Mouse (Mus musculus) limb, embryonic 12.5 days (tissue): ENCODE data around the gene Adig. TPM values are rescaled to one million over a fixed set of nuclear protein-coding genes. Genes with fewer than 3 reads are reported as not detected.

Experiments used
- ATAC-seq: fragments of 200-750 bp; cut with Nextera tagmentation; 2 replicates; pipeline ENCODE4 v1.8.0; 2017; ENCODE audit warnings: low read depth, moderate TSS enrichment; ENCODE audit not compliant: insufficient number of reproducible peaks, insufficient read depth, low FRiP score, low TSS enrichment
- H3K27ac ChIP-seq: fragments of 300-500 bp; sonication (generic); 2 replicates; pipeline ENCODE4 v1.5.1; 2016; ENCODE audit warnings: mild to moderate bottlenecking, moderate library complexity
- H3K27me3 ChIP-seq: fragments of 300-500 bp; sonication (generic); 2 replicates; pipeline ENCODE4 v1.6.1; 2016; ENCODE audit warnings: mild to moderate bottlenecking, moderate library complexity
- H3K36me3 ChIP-seq: fragments of 300-500 bp; sonication (generic); 2 replicates; pipeline ENCODE4 v1.6.1; 2016; ENCODE audit warnings: mild to moderate bottlenecking, moderate library complexity
- H3K4me1 ChIP-seq: fragments of 300-500 bp; sonication (generic); replicated peaks from 2 replicates; pipeline ENCODE4 v1.6.1; 2016
- H3K4me2 ChIP-seq: fragments of 300-500 bp; sonication (generic); 2 replicates; pipeline ENCODE4 v1.6.1; 2016; ENCODE audit warnings: mild to moderate bottlenecking, moderate library complexity
- H3K4me3 ChIP-seq: fragments of 300-500 bp; sonication (generic); replicated peaks from 2 replicates; pipeline ENCODE4 v1.5.1; 2016; ENCODE audit warnings: mild to moderate bottlenecking
- H3K9ac ChIP-seq: fragments of 300-500 bp; sonication (generic); replicated peaks from 2 replicates; pipeline ENCODE4 v1.6.1; 2016; ENCODE audit warnings: mild to moderate bottlenecking, moderate library complexity
- H3K9me3 ChIP-seq: fragments of 300-500 bp; sonication (generic); 2 replicates; pipeline ENCODE4 v1.6.1; 2016; ENCODE audit warnings: mild to moderate bottlenecking, moderate library complexity
- WGBS: fragments of 180-500 bp; shearing (Covaris S2); methylation state at CpG from one replicate; pipeline ENCODE4 v1.1.7; 2016; 5-methylcytosine and 5-hydroxymethylcytosine counted together
- polyA plus RNA-seq: library from polyadenylated mRNA; unstranded; fragments of >200 nt; fragmentation: Nextera tagmentation; extraction: Ambion mirVana; gene quantifications from 2 replicates; pipeline ENCODE4 v1.2.1, GENCODE M21; 2016

The Adig gene
- polyA plus RNA-seq = 0.37 TPM in 1 of 2 replicates, not detected in the other

- H3K9me3 ChIP-seq = no peaks in the 10 kb centered on the region
- ATAC-seq = no peak
- 70% methylated on average over 11 of the region's 11 CpGs for WGBS
- no peak within 1 kb of the TSS for H3K4me2 ChIP-seq
- H3K9ac ChIP-seq = no peak within 1 kb of the TSS
- peaks cover 30% of the 10 kb centered on the region for H3K36me3 ChIP-seq
- no peak within 1 kb of the TSS for H3K27ac ChIP-seq
- H3K27me3 ChIP-seq = no peaks in the 10 kb centered on the region
- peaks cover 4% of the 10 kb centered on the region; the same call in 1 of the 2 replicates for H3K4me1 ChIP-seq
- no peak within 1 kb of the TSS for H3K4me3 ChIP-seq
These were observed at the start of gene Adig for GRCm38 (mm10) chr2:158501836-158502812. Gene Adig (plus strand): TSS chr2:158502612.

GRCm38 (mm10) chr2:158456451-158456850, 46.0 kb upstream of the Adig start:
- WGBS = 93% methylated on average over 4 of the region's 4 CpGs
- no peaks in the 10 kb centered on the region for H3K9me3 ChIP-seq
- ATAC-seq = no peak
- peaks cover 80% of the 10 kb centered on the region for H3K36me3 ChIP-seq
- no peak overlapping the region for H3K9ac ChIP-seq
- H3K27ac ChIP-seq = no peak overlapping the region
- no peaks in the 10 kb centered on the region for H3K4me1 ChIP-seq
- no peaks in the 10 kb centered on the region for H3K27me3 ChIP-seq
- no peak overlapping the region for H3K4me3 ChIP-seq
- H3K4me2 ChIP-seq = no peak overlapping the region

GRCm38 (mm10) chr2:158457610-158458009, 44.8 kb upstream of the Adig start:
- no peak overlapping the region for H3K4me3 ChIP-seq
- no peak for ATAC-seq
- H3K27ac ChIP-seq = no peak overlapping the region
- 97% methylated on average over 1 of the region's 1 CpGs for WGBS
- H3K4me2 ChIP-seq = no peak overlapping the region
- no peak overlapping the region for H3K9ac ChIP-seq
- H3K9me3 ChIP-seq = no peaks in the 10 kb centered on the region
- H3K36me3 ChIP-seq = peaks cover 78% of the 10 kb centered on the region
- H3K4me1 ChIP-seq = no peaks in the 10 kb centered on the region
- H3K27me3 ChIP-seq = no peaks in the 10 kb centered on the region

GRCm38 (mm10) chr2:158462450-158462849, 40.0 kb upstream of the Adig start:
- H3K4me1 ChIP-seq = no peaks in the 10 kb centered on the region
- no peaks in the 10 kb centered on the region for H3K9me3 ChIP-seq
- no peak overlapping the region for H3K27ac ChIP-seq
- no peak overlapping the region for H3K4me3 ChIP-seq
- H3K9ac ChIP-seq = no peak overlapping the region
- 69% methylated on average over 1 of the region's 1 CpGs for WGBS
- no peak for ATAC-seq
- H3K4me2 ChIP-seq = no peak overlapping the region
- peaks cover 82% of the 10 kb centered on the region for H3K36me3 ChIP-seq
- H3K27me3 ChIP-seq = no peaks in the 10 kb centered on the region

GRCm38 (mm10) chr2:158474159-158474558, 28.3 kb upstream of the Adig start:
- no peak overlapping the region for H3K27ac ChIP-seq
- no peak overlapping the region for H3K4me2 ChIP-seq
- 95% methylated on average over 1 of the region's 1 CpGs for WGBS
- no peak overlapping the region for H3K4me3 ChIP-seq
- peaks cover 69% of the 10 kb centered on the region for H3K36me3 ChIP-seq
- H3K9ac ChIP-seq = no peak overlapping the region
- H3K4me1 ChIP-seq = no peaks in the 10 kb centered on the region
- no peaks in the 10 kb centered on the region for H3K27me3 ChIP-seq
- ATAC-seq = no peak
- H3K9me3 ChIP-seq = no peaks in the 10 kb centered on the region

GRCm38 (mm10) chr2:158477640-158478039, 24.8 kb upstream of the Adig start:
- Histone ChIP-seq H3K27ac (no peak overlapping the region), H3K9me3 (no peaks in the 10 kb centered on the region), H3K9ac (no peak overlapping the region), H3K4me3 (no peak overlapping the region), H3K4me2 (no peak overlapping the region), H3K27me3 (no peaks in the 10 kb centered on the region), H3K36me3 (peaks cover 87% of the 10 kb centered on the region), H3K4me1 (no peaks in the 10 kb centered on the region)
- WGBS = 89% methylated on average over 3 of the region's 3 CpGs
- no peak for ATAC-seq

- Histone ChIP-seq H3K36me3 (peaks cover 66% of the 10 kb centered on the region), H3K9me3 (no peaks in the 10 kb centered on the region), H3K27ac (no peak overlapping the region), H3K27me3 (no peaks in the 10 kb centered on the region), H3K4me3 (no peak overlapping the region), H3K9ac (no peak overlapping the region), H3K4me1 (no peaks in the 10 kb centered on the region; the same call in 1 of the 2 replicates), H3K4me2 (no peak overlapping the region)
- ATAC-seq = no peak
- 81% methylated on average over 5 of the region's 5 CpGs for WGBS
These were observed 4.0 kb upstream of the Adig start for GRCm38 (mm10) chr2:158498457-158498856.

GRCm38 (mm10) chr2:158503226-158503625, 814 bp downstream of the Adig start:
- H3K4me1 ChIP-seq = peaks cover 4% of the 10 kb centered on the region; the same call in 1 of the 2 replicates
- peaks cover 19% of the 10 kb centered on the region for H3K36me3 ChIP-seq
- H3K9me3 ChIP-seq = no peaks in the 10 kb centered on the region
- no peak overlapping the region for H3K4me2 ChIP-seq
- H3K4me3 ChIP-seq = no peak overlapping the region
- no peak overlapping the region for H3K9ac ChIP-seq
- H3K27me3 ChIP-seq = no peaks in the 10 kb centered on the region
- no peak for ATAC-seq
- WGBS = 83% methylated on average over 7 of the region's 7 CpGs
- no peak overlapping the region for H3K27ac ChIP-seq

GRCm38 (mm10) chr2:158503671-158504070, 1.3 kb downstream of the Adig start:
- Histone ChIP-seq H3K4me1 (peaks cover 4% of the 10 kb centered on the region; the same call in 1 of the 2 replicates), H3K4me2 (no peak overlapping the region), H3K27me3 (no peaks in the 10 kb centered on the region), H3K4me3 (no peak overlapping the region), H3K36me3 (peaks cover 15% of the 10 kb centered on the region), H3K9me3 (no peaks in the 10 kb centered on the region), H3K9ac (no peak overlapping the region), H3K27ac (no peak overlapping the region)
- no peak for ATAC-seq
- 45% methylated on average over 4 of the region's 4 CpGs for WGBS

- H3K9ac ChIP-seq = no peak overlapping the region
- 80% methylated on average over 5 of the region's 5 CpGs for WGBS
- no peak overlapping the region for H3K4me3 ChIP-seq
- no peak overlapping the region for H3K4me2 ChIP-seq
- ATAC-seq = no peak
- H3K4me1 ChIP-seq = peaks cover 4% of the 10 kb centered on the region; the same call in 1 of the 2 replicates
- no peaks in the 10 kb centered on the region for H3K27me3 ChIP-seq
- H3K36me3 ChIP-seq = no peaks in the 10 kb centered on the region
- H3K9me3 ChIP-seq = no peaks in the 10 kb centered on the region
- no peak overlapping the region for H3K27ac ChIP-seq
These were observed 4.1 kb downstream of the Adig start for GRCm38 (mm10) chr2:158506475-158506874.

GRCm38 (mm10) chr2:158507046-158507445, 4.6 kb downstream of the Adig start:
- 94% methylated on average over 10 of the region's 10 CpGs for WGBS
- Histone ChIP-seq H3K27me3 (no peaks in the 10 kb centered on the region), H3K4me1 (peaks cover 4% of the 10 kb centered on the region; the same call in 1 of the 2 replicates), H3K9me3 (no peaks in the 10 kb centered on the region), H3K9ac (no peak overlapping the region), H3K36me3 (no peaks in the 10 kb centered on the region), H3K4me2 (no peak overlapping the region), H3K27ac (no peak overlapping the region), H3K4me3 (no peak overlapping the region)
- ATAC-seq = no peak
